Mouse (Mus musculus): ENCODE results near the gene Cpne7. TPM values are rescaled to one million over a fixed set of nuclear protein-coding genes. Genes with fewer than 3 reads are reported as not detected.

Gene Cpne7
- total and polyA plus RNA-seq, 3 experiments, result 3.5 to 4.5 TPM; not detected in 1

DNA sequence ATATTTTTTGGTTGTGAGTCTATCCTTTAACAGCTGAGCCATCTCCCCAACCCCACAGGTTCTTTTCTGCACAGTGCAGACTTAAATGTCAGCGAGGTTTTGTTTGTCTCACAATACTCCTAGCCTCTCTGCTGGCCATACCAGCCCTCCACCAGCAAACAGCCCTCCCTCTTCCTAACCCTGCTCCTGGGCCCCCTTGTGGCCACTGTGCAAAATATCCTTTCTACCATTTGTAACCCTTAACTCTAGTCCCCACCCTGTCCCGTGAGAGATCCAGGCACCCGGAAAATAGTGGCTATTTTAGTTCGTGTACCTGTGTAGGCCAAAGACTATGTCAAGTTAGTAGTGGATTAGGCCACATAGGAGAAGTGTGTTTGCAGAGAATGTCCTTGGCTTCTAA lies 6.5 kb upstream of the Cpne7 start (continued):
- TF ChIP-seq MAZ (IDR thresholded peaks at IDR 0.05; ENCODE audit: low read depth, low read length), result peak; percentile 91; the same call in 1 of the 2 replicates
- TF ChIP-seq MAX (IDR thresholded peaks at IDR 0.05; ENCODE audit: low read length), result no peak
- TF ChIP-seq USF2 (IDR thresholded peaks at IDR 0.05; ENCODE audit: borderline replicate concordance in 1 of 2, insufficient read depth in 1 of 2, low read depth in 1 of 2, low read length in 2 of 2), result no peak
- no peak for TF ChIP-seq POLR2A (IDR thresholded peaks at IDR 0.05; ENCODE audit: control insufficient read depth in 1 of 2, insufficient read depth in 1 of 2, low read depth in 1 of 2, low read length in 2 of 2, poor library complexity in 1 of 2)
- peak; percentile 30; the same call in 1 of the 2 replicates for TF ChIP-seq ZNF384 (IDR thresholded peaks at IDR 0.05; ENCODE audit: low read depth, low read length)
- TF ChIP-seq BHLHE40 (IDR thresholded peaks at IDR 0.05; ENCODE audit: borderline replicate concordance, low read depth, low read length), result peak; percentile 65; the same call in 1 of the 2 replicates
- no peak for TF ChIP-seq MEF2A (IDR thresholded peaks at IDR 0.05; ENCODE audit: extremely low read depth, insufficient replicate concordance, low read depth, low read length, poor library complexity, severe bottlenecking)
- TF ChIP-seq RAD21 (IDR thresholded peaks at IDR 0.05; ENCODE audit: low read depth, low read length), result peak; percentile 43
- no peak for TF ChIP-seq ETS1 (IDR thresholded peaks at IDR 0.05; ENCODE audit: low read depth, low read length)
- TF ChIP-seq CTCF (IDR thresholded peaks at IDR 0.05 in 2 of 3, conservative IDR thresholded peaks at IDR 0.05 in 1 of 3; ENCODE audit: control insufficient read depth in 1 of 3, insufficient read depth in 1 of 3, low read depth in 2 of 3, low read length in 3 of 3, poor library complexity in 1 of 3, severe bottlenecking in 1 of 3), result peak; percentile 67 to 82 (median 78)
- TF ChIP-seq NRF1 (IDR thresholded peaks at IDR 0.05; ENCODE audit: insufficient read depth, low read depth, low read length, poor library complexity, severe bottlenecking), result no peak

DNA sequence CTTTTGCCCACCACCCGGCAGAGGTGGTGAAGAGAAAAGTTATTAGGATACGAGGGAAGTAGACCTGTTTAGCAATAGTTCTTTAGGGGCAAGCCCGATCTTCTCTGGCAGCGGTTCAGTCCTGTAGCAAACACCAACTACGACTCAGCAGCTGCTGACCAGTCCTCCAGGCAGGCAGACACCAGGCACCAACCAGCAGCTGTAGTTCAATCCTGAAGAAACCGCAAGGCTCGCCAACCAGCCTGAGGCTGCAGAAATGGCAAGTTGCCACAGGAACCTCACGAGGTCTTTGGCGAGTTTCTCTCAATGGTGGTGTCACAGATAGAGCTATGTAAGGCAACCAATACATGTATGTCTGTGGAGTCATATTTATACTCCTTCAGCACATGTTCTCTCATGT lies 4.3 kb upstream of the Cpne7 start:
- Histone ChIP-seq H3K9me3 (replicated peaks; ENCODE audit: insufficient read depth, low read length) (no peaks in the 10 kb centered on the region), H3K36me3 (ENCODE audit: control insufficient read depth in 1 of 2, insufficient read depth in 2 of 2, low read length in 2 of 2) (peaks cover 0 to 20% of the 10 kb centered on the region in 2 experiments; a peak in 2 of 4 replicates), H3K79me2 (ENCODE audit: control insufficient read depth, insufficient read depth, low read length, poor library complexity) (no peaks in the 10 kb centered on the region), H3K27ac (ENCODE audit: control insufficient read depth, low read depth, low read length) (no peak overlapping the region), H3K4me3 (ENCODE audit: control insufficient read depth in 1 of 2, insufficient read depth in 1 of 2, low read depth in 2 of 2, low read length in 2 of 2) (no peak overlapping the region), H3K27me3 (ENCODE audit: control insufficient read depth in 1 of 2, insufficient read depth in 2 of 2, low read length in 2 of 2) (no peaks in the 10 kb centered on the region), H3K9ac (ENCODE audit: control insufficient read depth, low read depth, low read length, poor library complexity, severe bottlenecking) (no peak overlapping the region), H3K4me1 (ENCODE audit: control insufficient read depth in 1 of 2, insufficient read depth in 2 of 2, low read length in 2 of 2) (peaks cover 21 to 29% of the 10 kb centered on the region in 2 experiments)
- no peak for TF ChIP-seq EP300 (IDR thresholded peaks at IDR 0.05; ENCODE audit: low read depth in 1 of 2, low read length in 2 of 2)
- TF ChIP-seq MAFK (IDR thresholded peaks at IDR 0.05; ENCODE audit: borderline replicate concordance, low read depth, low read length), result no peak
- TF ChIP-seq UBTF (IDR thresholded peaks at IDR 0.05; ENCODE audit: borderline replicate concordance, insufficient read depth, low read depth, low read length), result no peak
- TF ChIP-seq BHLHE40 (IDR thresholded peaks at IDR 0.05; ENCODE audit: borderline replicate concordance, low read depth, low read length), result no peak
- no peak for TF ChIP-seq TAL1 (IDR thresholded peaks at IDR 0.05; ENCODE audit: low read length)
- no peak for TF ChIP-seq USF2 (IDR thresholded peaks at IDR 0.05; ENCODE audit: borderline replicate concordance in 1 of 2, insufficient read depth in 1 of 2, low read depth in 1 of 2, low read length in 2 of 2)
- TF ChIP-seq MAZ (IDR thresholded peaks at IDR 0.05; ENCODE audit: low read depth, low read length), result no peak
- no peak for TF ChIP-seq ELF1 (IDR thresholded peaks at IDR 0.05; ENCODE audit: low read depth, low read length)
- no peak for TF ChIP-seq SMC3 (IDR thresholded peaks at IDR 0.05; ENCODE audit: low read depth, low read length)
- TF ChIP-seq ZC3H11A (IDR thresholded peaks at IDR 0.05; ENCODE audit: low read depth, low read length), result no peak
- TF ChIP-seq GABPA (IDR thresholded peaks at IDR 0.05; ENCODE audit: low read depth, low read length), result no peak
- no peak for TF ChIP-seq POLR2A (IDR thresholded peaks at IDR 0.05; ENCODE audit: control insufficient read depth in 1 of 2, insufficient read depth in 1 of 2, low read depth in 1 of 2, low read length in 2 of 2, poor library complexity in 1 of 2)
- no peak for TF ChIP-seq POLR2AphosphoS2 (IDR thresholded peaks at IDR 0.05; ENCODE audit: low read length)
- TF ChIP-seq ETS1 (IDR thresholded peaks at IDR 0.05; ENCODE audit: low read depth, low read length), result no peak
- no peak for TF ChIP-seq TCF12 (IDR thresholded peaks at IDR 0.05; ENCODE audit: low read depth, low read length)
- TF ChIP-seq MYC (IDR thresholded peaks at IDR 0.05; ENCODE audit: low read depth, low read length), result no peak
- TF ChIP-seq JUND (IDR thresholded peaks at IDR 0.05; ENCODE audit: low read depth, low read length), result no peak
- TF ChIP-seq ZNF384 (IDR thresholded peaks at IDR 0.05; ENCODE audit: low read depth, low read length), result no peak
- no peak for TF ChIP-seq MEF2A (IDR thresholded peaks at IDR 0.05; ENCODE audit: extremely low read depth, insufficient replicate concordance, low read depth, low read length, poor library complexity, severe bottlenecking)
- no peak for TF ChIP-seq POLR2AphosphoS5 (IDR thresholded peaks at IDR 0.05; ENCODE audit: borderline replicate concordance, low read depth, low read length)
- peak; percentile 36 for DNase-seq (ENCODE audit: low read depth, low spot score)
